Mouse (Mus musculus) bone marrow macrophage, adult 2 months (primary cell): ENCODE results near the gene Ltbp1. TPM values are rescaled to one million over a fixed set of nuclear protein-coding genes. Genes with fewer than 3 reads are reported as not detected.

Experiments used
- H3K27ac ChIP-seq: 2 replicates; pipeline ENCODE4 v1.5.1; 2012; ENCODE audit warnings: low read depth, low read length; ENCODE audit not compliant: insufficient read depth
- H3K4me1 ChIP-seq: 2 replicates; pipeline ENCODE4 v1.6.1; 2012; ENCODE audit warnings: low read length; ENCODE audit not compliant: control insufficient read depth, insufficient read depth
- H3K4me3 ChIP-seq: 2 replicates; pipeline ENCODE4 v1.5.1; 2012; ENCODE audit warnings: mild to moderate bottlenecking, low read length, moderate library complexity; ENCODE audit not compliant: insufficient read depth
- CTCF ChIP-seq: IDR thresholded peaks from 2 replicates; pipeline ENCODE4 v1.5.1; 2012; ENCODE audit warnings: low read depth, mild to moderate bottlenecking, low read length, moderate library complexity
- POLR2A ChIP-seq: IDR thresholded peaks from 2 replicates; pipeline ENCODE4 v1.6.1; 2012; ENCODE audit warnings: mild to moderate bottlenecking, low read depth, low read length, borderline replicate concordance
- polyA plus RNA-seq: library from polyadenylated mRNA; stranded (reverse); fragments of >200 nt; gene quantifications from 2 replicates; pipeline ENCODE4 v1.2.4, GENCODE M21; 2012; ENCODE audit not compliant: missing spikeins, insufficient read depth, insufficient read length

The Ltbp1 gene
- polyA plus RNA-seq, 1 experiment = 3.5 TPM

DNA sequence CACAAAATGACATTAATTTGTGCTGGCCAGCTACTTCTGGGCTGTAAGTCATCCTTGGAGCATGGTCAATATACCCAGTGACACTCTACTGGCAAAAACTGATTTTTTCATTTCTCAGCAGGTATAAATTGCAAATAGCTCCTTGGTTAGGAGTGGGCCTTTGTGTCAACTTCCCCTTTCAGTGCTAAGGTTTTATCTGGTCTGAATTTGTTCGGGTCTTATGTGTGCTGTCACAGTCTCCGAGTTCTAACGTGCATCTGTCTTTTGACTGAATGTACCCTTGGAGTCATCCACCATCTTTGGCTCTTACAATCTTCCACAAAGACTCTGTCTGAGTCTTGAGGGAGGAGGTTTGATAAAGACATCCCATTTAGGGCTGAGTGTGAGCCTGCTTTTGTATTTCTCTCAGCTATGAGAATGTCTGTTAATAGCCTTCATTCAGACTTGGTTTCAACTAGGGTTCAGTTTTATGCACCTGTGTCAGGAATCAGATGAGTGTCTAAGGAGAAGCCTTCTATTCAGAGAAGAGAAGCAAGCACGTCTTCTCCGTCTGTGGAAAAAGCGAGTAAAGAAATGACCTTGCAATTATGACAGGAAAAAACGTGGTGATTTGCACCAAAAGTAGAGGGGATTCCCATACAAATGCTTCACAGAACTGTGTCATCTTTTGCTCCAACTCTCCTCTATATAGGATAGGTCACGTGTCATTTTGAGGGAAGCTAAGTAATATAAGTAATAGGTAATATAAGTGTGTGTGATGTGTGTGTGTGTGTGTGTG lies 181.6 kb downstream of the Ltbp1 start:
- H3K4me3 ChIP-seq = no peak overlapping the region
- H3K27ac ChIP-seq = no peak overlapping the region
- no peaks in the 10 kb centered on the region for H3K4me1 ChIP-seq
- TF ChIP-seq CTCF = no peak
- no peak for TF ChIP-seq POLR2A

DNA sequence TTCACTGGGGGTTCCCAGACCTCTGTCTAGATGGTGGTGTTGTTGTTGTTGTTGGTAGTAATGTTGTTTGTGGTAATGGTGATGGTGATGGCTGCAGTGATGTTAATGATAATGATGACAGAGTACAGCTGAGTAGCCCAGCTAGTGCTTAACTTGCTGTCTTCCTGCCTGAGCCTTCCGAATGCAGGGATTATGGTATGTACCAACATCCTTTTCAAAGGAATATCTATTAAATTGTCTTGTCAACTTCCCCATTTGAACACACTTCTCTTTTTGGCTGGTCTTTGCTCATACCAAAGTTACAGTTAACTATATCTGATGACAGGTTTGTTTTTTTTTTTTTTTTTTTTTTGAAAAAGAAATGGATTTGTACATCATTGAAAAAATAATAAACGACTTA lies 191.6 kb downstream of the Ltbp1 start:
- no peak overlapping the region for H3K4me3 ChIP-seq
- H3K27ac ChIP-seq = no peak overlapping the region
- peaks cover 10% of the 10 kb centered on the region for H3K4me1 ChIP-seq
- TF ChIP-seq POLR2A (no peak), CTCF (no peak)

DNA sequence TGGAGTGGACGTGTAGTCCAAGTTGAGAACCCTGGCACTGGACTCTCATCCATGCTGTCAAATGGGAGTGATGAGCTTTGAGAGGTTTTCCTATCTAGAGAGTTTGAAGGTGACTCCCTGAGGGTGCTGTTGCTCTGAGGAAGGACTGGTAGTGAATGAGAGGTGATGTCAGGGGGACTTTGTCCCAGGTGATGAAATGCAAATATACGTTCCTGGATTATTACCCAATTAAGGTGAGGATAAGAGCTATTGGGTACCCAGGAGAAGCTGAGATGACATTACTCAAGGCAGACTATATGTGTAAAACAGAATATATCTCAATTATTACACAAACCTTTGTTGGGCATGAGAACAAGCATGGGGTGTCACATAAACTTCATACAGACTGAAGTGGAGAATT lies 193.4 kb downstream of the Ltbp1 start:
- TF ChIP-seq CTCF (no peak), POLR2A (no peak)
- Histone ChIP-seq H3K4me1 (peaks cover 10% of the 10 kb centered on the region), H3K4me3 (no peak overlapping the region), H3K27ac (no peak overlapping the region)

DNA sequence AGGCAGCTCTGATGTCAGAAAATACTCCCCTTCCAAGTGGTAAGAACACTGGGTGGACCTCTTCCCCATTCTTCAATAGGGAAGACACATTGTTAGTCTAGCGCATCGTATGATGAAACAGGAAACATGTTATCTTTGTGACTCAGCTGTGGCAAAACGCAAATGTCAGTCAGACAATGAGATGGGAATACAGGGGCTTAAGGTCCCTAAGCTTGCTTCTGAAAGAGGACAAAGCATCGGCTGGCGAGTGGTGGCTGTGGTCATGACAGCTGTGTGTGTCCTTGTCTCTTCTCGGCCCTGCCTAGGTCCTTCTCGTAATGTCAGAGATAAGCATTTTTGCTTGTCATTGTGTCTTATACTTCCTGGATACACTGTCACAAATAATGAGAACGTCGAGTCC lies 194.3 kb downstream of the Ltbp1 start:
- TF ChIP-seq CTCF = no peak
- no peak for TF ChIP-seq POLR2A
- Histone ChIP-seq H3K4me1 (peaks cover 10% of the 10 kb centered on the region), H3K27ac (no peak overlapping the region), H3K4me3 (no peak overlapping the region)

DNA sequence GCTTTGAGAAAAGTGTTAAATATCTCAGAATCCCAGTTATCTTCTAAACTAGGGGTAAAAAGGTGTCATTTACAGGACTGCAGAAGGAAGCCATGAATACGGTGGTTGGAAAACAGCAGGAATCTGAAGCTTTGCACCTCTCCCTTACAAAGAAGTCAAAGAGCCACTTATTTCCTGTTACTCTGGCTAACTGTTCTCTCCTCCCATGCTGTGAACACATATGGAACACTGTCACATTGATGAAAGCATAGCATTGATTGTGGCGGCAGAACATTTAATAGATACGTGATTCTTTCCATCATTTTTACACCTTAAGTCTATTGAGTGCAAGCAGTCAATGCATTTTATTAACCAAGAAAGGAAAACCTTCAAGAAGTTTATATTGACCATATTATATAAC lies 196.9 kb downstream of the Ltbp1 start:
- no peak for TF ChIP-seq CTCF
- TF ChIP-seq POLR2A = no peak
- H3K4me1 ChIP-seq = peaks cover 10% of the 10 kb centered on the region

DNA sequence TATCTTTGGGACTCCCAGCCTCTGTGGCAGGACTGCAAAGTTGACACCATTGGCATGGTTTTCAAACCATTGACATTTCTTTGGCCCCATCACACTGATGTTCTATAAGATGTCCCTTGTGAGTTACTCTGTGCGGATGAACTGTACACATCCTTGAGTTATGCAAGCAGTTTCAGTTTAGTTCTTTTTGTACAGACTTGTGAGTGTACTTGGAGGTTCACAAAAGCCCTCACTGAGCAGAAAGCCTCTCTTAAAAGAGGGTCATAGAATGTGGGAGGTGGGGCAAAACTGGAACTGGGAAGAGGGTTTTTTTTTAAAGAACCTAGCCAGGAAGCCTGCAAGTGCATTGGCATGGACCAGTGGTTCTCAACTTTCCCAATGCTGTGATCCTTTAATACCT lies 198.7 kb downstream of the Ltbp1 start:
- Histone ChIP-seq H3K27ac (no peak overlapping the region), H3K4me3 (no peak overlapping the region), H3K4me1 (peaks cover 9% of the 10 kb centered on the region)
- no peak for TF ChIP-seq CTCF
- no peak for TF ChIP-seq POLR2A

More for the DNA sequence above, 196.9 kb downstream of the Ltbp1 start:
- no peak overlapping the region for H3K27ac ChIP-seq
- H3K4me3 ChIP-seq = no peak overlapping the region

DNA sequence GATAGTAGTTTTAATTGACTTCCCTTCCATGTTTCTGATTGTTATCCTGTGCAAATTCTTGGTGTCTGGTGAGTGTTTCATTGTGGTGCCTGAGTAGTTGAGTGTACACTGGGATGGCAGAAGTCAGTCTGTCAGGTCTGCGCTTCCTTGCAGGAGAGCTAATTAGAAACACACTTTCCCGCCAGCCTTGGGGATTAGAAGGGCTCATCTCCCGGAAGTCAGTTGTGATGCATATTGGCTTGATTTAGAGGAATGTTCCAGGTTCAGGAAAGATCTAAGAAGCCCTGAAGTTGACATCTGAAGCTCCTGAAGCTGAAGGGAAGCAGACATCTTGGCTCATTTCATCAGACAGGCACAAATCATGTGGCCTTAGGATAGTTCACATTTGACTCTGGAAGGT lies 200.9 kb downstream of the Ltbp1 start:
- no peak for TF ChIP-seq CTCF
- no peak for TF ChIP-seq POLR2A
- Histone ChIP-seq H3K27ac (no peak overlapping the region), H3K4me1 (no peaks in the 10 kb centered on the region), H3K4me3 (no peak overlapping the region)

GRCm38 (mm10) chr17:75208164-75208698 lies 202.9 kb downstream of the Ltbp1 start:
- TF ChIP-seq CTCF = no peak
- no peak for TF ChIP-seq POLR2A
- no peaks in the 10 kb centered on the region for H3K4me1 ChIP-seq
- H3K4me3 ChIP-seq = no peak overlapping the region
- H3K27ac ChIP-seq = no peak overlapping the region

- TF ChIP-seq POLR2A (no peak), CTCF (no peak)
- no peaks in the 10 kb centered on the region for H3K4me1 ChIP-seq
Observed at GRCm38 (mm10) chr17:75210526-75210925, 205.2 kb downstream of the Ltbp1 start.

DNA sequence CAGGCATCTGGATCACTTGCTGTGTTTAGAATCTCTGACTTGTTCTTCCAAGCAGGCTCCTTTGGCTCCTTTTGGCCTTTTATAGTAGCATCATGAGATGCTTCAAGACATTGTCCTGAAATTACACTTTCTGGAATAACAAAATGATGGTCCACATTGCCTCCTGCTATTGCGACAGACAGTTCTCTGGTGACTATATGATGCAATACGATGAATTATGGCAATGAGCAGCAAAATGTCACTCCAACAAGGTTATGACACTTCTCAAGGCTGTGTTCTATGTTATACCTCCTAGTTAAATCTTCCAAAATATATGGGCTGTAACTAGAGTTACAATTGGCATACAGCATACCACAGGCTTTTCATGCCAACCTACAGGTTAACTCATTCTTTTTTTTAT lies 211.0 kb downstream of the Ltbp1 start:
- Histone ChIP-seq H3K27ac (no peak overlapping the region), H3K4me1 (0 out of 2 replicates have a peak, but pooled peaks cover 2% of the 10 kb centered on the region), H3K4me3 (no peak overlapping the region)
- TF ChIP-seq POLR2A (no peak), CTCF (no peak)

More at GRCm38 (mm10) chr17:75210526-75210925, 205.2 kb downstream of the Ltbp1 start:
- Histone ChIP-seq H3K4me3 (no peak overlapping the region), H3K27ac (no peak overlapping the region)
